Mouse (Mus musculus) liver, adult 2 months (tissue): Measurements from ENCODE around the gene Adra2b. TPM values are rescaled to one million over a fixed set of nuclear protein-coding genes. Genes with fewer than 3 reads are reported as not detected.
A peak's percentile ranks its signal among the peaks of the same experiment; 100 is the strongest.

Source experiments
- DNase-seq: peaks from one replicate; pipeline ENCODE4 v3.0.0-alpha.2; 2011; ENCODE audit warnings: low read depth, low spot score; ENCODE audit errors: extremely low read depth
- H3K27ac ChIP-seq: fragments of 200-500 bp; replicated peaks from 2 replicates; pipeline ENCODE4 v1.5.1; 2012; ENCODE audit warnings: low read depth, mild to moderate bottlenecking, control low read depth, inconsistent platforms, low read length; ENCODE audit not compliant: insufficient read depth
- H3K27me3 ChIP-seq: fragments of 200-500 bp; 2 replicates; pipeline ENCODE4 v1.6.1; 2012; ENCODE audit warnings: mild to moderate bottlenecking, moderate library complexity, low read length, inconsistent platforms; ENCODE audit not compliant: control insufficient read depth, insufficient read depth
- H3K36me3 ChIP-seq: fragments of 200-500 bp; 2 replicates; pipeline ENCODE4 v1.6.1; 2012; ENCODE audit warnings: low read length, inconsistent platforms; ENCODE audit not compliant: control insufficient read depth, insufficient read depth
- H3K4me1 ChIP-seq: fragments of 200-500 bp; 2 replicates; pipeline ENCODE4 v1.6.1; 2011; ENCODE audit warnings: low read length; ENCODE audit not compliant: control insufficient read depth, insufficient read depth
- H3K4me3 ChIP-seq: fragments of 200-500 bp; 2 replicates; pipeline ENCODE4 v1.5.1; 2011; ENCODE audit warnings: low read depth, mild to moderate bottlenecking, control low read depth, low read length, moderate library complexity; ENCODE audit not compliant: insufficient read depth
- H3K79me2 ChIP-seq: fragments of 200-500 bp; 2 replicates; pipeline ENCODE4 v1.6.1; 2012; ENCODE audit warnings: inconsistent platforms, mild to moderate bottlenecking, low read length, moderate library complexity; ENCODE audit not compliant: control insufficient read depth, insufficient read depth
- H3K9ac ChIP-seq: fragments of 200-500 bp; 2 replicates; pipeline ENCODE4 v1.6.1; 2012; ENCODE audit warnings: low read depth, mild to moderate bottlenecking, control low read depth, inconsistent platforms, low read length
- CTCF ChIP-seq: fragments of 200-500 bp; IDR thresholded peaks from 2 replicates; pipeline ENCODE4 v1.5.1; 2011; ENCODE audit warnings: low read depth, low read length, control low read depth
- POLR2A ChIP-seq: fragments of 200-500 bp; IDR thresholded peaks from 2 replicates; pipeline ENCODE4 v1.6.1; 2011; ENCODE audit warnings: low read length, control low read depth; ENCODE audit not compliant: insufficient read depth; ENCODE audit errors: extremely low read depth
- WGBS: fragments of 180-500 bp; shearing (Covaris S2); methylation state at CpG from one replicate; pipeline ENCODE4 v1.1.7; 2018; 5-methylcytosine and 5-hydroxymethylcytosine counted together
- polyA plus RNA-seq: library from polyadenylated mRNA; depleted of rRNA; stranded (reverse); fragments of >200 nt; gene quantifications from 2 replicates; pipeline ENCODE4 v1.2.3, GENCODE M21; 2012
- total RNA-seq: library from RNA; depleted of rRNA; stranded (reverse); fragments of >200 nt; gene quantifications from 2 replicates; pipeline ENCODE4 v1.2.3, GENCODE M21; 2014

The Adra2b gene
- total and polyA plus RNA-seq, 2 experiments: 2.5 to 5.0 TPM

- Histone ChIP-seq H3K27ac (no peak overlapping the region), H3K36me3 (no peaks in the 10 kb centered on the region), H3K27me3 (no peaks in the 10 kb centered on the region), H3K4me1 (peaks cover 9% of the 10 kb centered on the region), H3K79me2 (no peaks in the 10 kb centered on the region), H3K4me3 (no peak overlapping the region), H3K9ac (no peak overlapping the region)
- 58% methylated on average over 1 of the region's 1 CpGs for WGBS
- TF ChIP-seq POLR2A: no peak
- TF ChIP-seq CTCF: no peak
- DNase-seq: peak; percentile 81
Measured at GRCm38 (mm10) chr2:127371484-127371861, 8.5 kb downstream of the Adra2b start.

- H3K27ac ChIP-seq: no peak overlapping the region
- TF ChIP-seq POLR2A (no peak), CTCF (no peak)
- no peak for DNase-seq
- WGBS: 91% methylated on average over 2 of the region's 2 CpGs
- H3K36me3 ChIP-seq: no peaks in the 10 kb centered on the region
- H3K4me1 ChIP-seq: peaks cover 12% of the 10 kb centered on the region
- no peaks in the 10 kb centered on the region for H3K79me2 ChIP-seq
- no peak overlapping the region for H3K9ac ChIP-seq
- H3K4me3 ChIP-seq: no peak overlapping the region
- no peaks in the 10 kb centered on the region for H3K27me3 ChIP-seq
Measured at GRCm38 (mm10) chr2:127372082-127372481, 9.1 kb downstream of the Adra2b start.

DNA sequence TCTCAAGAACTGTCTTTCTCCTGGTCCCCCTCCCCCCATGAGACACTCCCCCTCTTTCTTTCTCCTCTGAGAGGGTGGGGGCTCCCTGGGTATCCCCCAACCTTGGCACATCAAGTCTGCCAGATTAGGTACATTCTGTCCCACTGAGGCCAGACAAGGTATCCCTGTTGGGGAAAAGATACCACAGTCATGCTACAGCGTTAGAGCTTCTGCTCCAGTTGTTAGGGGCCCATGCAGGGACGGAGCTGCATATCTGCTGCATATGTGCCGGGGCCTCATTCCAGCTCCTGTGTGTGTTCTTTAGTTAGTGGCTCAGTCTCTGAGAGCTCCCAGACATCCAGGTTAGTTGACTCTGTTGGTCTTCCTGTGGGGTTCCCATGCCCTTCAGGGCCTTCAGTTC lies 11.1 kb downstream of the Adra2b start:
- 91% methylated on average over 3 of the region's 3 CpGs for WGBS
- no peaks in the 10 kb centered on the region for H3K27me3 ChIP-seq
- H3K36me3 ChIP-seq: no peaks in the 10 kb centered on the region
- H3K79me2 ChIP-seq: no peaks in the 10 kb centered on the region
- H3K9ac ChIP-seq: no peak overlapping the region
- peaks cover 12% of the 10 kb centered on the region for H3K4me1 ChIP-seq
- DNase-seq: no peak
- H3K4me3 ChIP-seq: no peak overlapping the region
- H3K27ac ChIP-seq: no peak overlapping the region
- TF ChIP-seq CTCF (no peak), POLR2A (no peak)

GRCm38 (mm10) chr2:127375087-127375486 lies 12.1 kb downstream of the Adra2b start:
- WGBS: 74% methylated on average over 3 of the region's 3 CpGs
- Histone ChIP-seq H3K27me3 (no peaks in the 10 kb centered on the region), H3K27ac (peak overlapping the region; percentile 3), H3K79me2 (no peaks in the 10 kb centered on the region), H3K4me1 (peaks cover 12% of the 10 kb centered on the region), H3K36me3 (no peaks in the 10 kb centered on the region), H3K4me3 (no peak overlapping the region), H3K9ac (no peak overlapping the region)
- TF ChIP-seq POLR2A: no peak
- no peak for TF ChIP-seq CTCF
- no peak for DNase-seq

DNA sequence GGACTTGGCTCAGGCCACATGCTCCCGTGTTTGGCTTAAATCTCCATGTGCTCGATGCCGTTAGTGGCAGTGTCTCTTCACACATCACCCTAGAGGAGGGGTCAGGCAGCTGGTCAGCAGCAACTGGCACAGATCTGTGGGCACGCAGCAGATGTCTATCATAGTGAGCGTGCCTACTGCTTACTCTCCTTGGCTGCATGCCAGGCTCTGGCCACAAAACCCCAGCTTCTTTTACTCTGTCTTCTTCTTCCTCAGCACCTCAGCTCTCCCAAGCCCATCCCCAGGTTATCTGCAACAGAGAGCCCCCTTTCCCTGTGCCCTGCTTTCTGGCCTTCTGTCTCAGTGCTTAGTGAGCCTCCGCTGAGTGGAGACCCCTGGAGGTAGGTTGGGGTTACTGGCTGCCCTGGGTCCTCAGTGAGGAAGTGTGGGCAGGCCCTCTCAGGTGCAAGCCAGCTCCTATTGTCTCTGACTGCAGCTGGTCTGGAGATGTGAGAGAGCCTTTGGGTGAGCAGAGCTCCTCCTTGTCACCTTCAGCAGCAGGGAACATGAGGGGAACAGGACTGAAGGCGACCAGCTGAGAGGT lies 12.8 kb downstream of the Adra2b start:
- Histone ChIP-seq H3K4me1 (peaks cover 12% of the 10 kb centered on the region), H3K27me3 (no peaks in the 10 kb centered on the region), H3K79me2 (no peaks in the 10 kb centered on the region), H3K4me3 (no peak overlapping the region), H3K9ac (no peak overlapping the region), H3K36me3 (no peaks in the 10 kb centered on the region), H3K27ac (0 out of 2 replicates have a peak overlapping the region, but pooled peaks have one; percentile 7)
- DNase-seq: no peak
- 52% methylated on average over 7 of the region's 7 CpGs for whole genome bisulfite sequencing
- TF ChIP-seq POLR2A: no peak
- TF ChIP-seq CTCF: peak; percentile 31

DNA sequence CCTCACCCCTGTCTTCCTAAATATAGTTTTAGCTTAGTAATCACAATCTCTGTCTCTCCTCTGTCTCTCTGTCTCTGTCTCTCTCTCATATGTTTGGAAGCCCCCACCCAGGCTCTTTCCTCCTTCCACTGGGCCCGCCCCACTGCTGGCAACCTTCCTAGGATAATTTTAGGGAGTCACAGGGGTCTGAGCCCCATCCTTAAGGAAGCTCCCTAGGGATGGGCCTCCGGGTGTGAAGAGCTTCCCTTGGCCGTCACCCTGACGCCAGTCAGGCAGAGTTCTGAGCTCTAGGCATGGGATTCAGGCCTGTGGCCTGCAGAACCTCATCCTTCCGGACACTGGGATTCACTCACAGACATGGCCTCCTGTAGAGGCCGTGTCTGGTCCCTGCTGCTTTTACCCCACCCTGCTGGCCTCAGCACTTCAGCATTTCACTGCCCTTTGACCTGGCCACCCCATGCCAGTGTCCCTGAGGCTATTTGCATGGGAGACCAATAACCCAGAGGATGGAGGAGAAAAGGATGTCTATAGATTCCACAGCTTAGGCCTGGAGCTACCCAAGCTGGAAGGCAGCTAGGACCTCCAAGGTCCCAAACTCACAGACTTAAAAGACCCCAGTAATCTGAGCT lies 13.5 kb downstream of the Adra2b start:
- 71% methylated on average over 6 of the region's 6 CpGs for WGBS
- no peak for TF ChIP-seq POLR2A
- no peak for TF ChIP-seq CTCF
- Histone ChIP-seq H3K27ac (no peak overlapping the region), H3K27me3 (no peaks in the 10 kb centered on the region), H3K4me3 (no peak overlapping the region), H3K4me1 (peaks cover 6% of the 10 kb centered on the region; the same call in 1 of the 2 replicates), H3K79me2 (no peaks in the 10 kb centered on the region), H3K36me3 (no peaks in the 10 kb centered on the region), H3K9ac (no peak overlapping the region)
- peak; percentile 55 for DNase-seq
